Mouse (Mus musculus): ENCODE measurements around the gene Lrig1. TPM values are rescaled to one million over a fixed set of nuclear protein-coding genes. Genes with fewer than 3 reads are reported as not detected.

Lrig1 gene
- polyA plus RNA-seq, 1 experiment from 2014 or later: 4.5 TPM

GRCm38 (mm10) chr6:94648496-94648895 lies 51.5 kb downstream of the Lrig1 start:
- no peak overlapping the region for H3K4me2 ChIP-seq (ENCODE audit: low read depth, low read length)
- H3K4me1 ChIP-seq (ENCODE audit: control insufficient read depth, low read depth, low read length): peaks cover 9% of the 10 kb centered on the region
- H3K27ac ChIP-seq (ENCODE audit: low read length): peak overlapping the region; percentile 69
- H3K27me3 ChIP-seq (ENCODE audit: control insufficient read depth, insufficient read depth, low read depth, low read length): no peaks in the 10 kb centered on the region
- 51% methylated on average over 4 of the region's 4 CpGs for WGBS (ENCODE audit: insufficient replicate concordance)
- ATAC-seq (ENCODE audit: low read depth): peak; percentile 11; the same call in 1 of the 2 replicates
- no peak overlapping the region for H3K4me3 ChIP-seq (ENCODE audit: low read depth, low read length)
- no peaks in the 10 kb centered on the region for H3K9me3 ChIP-seq (replicated peaks; ENCODE audit: control insufficient read depth, low read length)
- no peaks in the 10 kb centered on the region for H3K36me3 ChIP-seq (ENCODE audit: control insufficient read depth, insufficient read depth)
- H3K9ac ChIP-seq (ENCODE audit: low read depth, low read length): no peak overlapping the region

- H3K4me1 ChIP-seq (ENCODE audit: control insufficient read depth, low read depth, low read length): peaks cover 9% of the 10 kb centered on the region
- H3K4me2 ChIP-seq (ENCODE audit: low read depth, low read length): no peak overlapping the region
- no peak overlapping the region for H3K4me3 ChIP-seq (ENCODE audit: low read depth, low read length)
- no peak overlapping the region for H3K9ac ChIP-seq (ENCODE audit: low read depth, low read length)
- no peaks in the 10 kb centered on the region for H3K27me3 ChIP-seq (ENCODE audit: control insufficient read depth, insufficient read depth, low read depth, low read length)
- H3K9me3 ChIP-seq (replicated peaks; ENCODE audit: control insufficient read depth, low read length): no peaks in the 10 kb centered on the region
- 36% methylated on average over 10 of the region's 10 CpGs for WGBS (ENCODE audit: insufficient replicate concordance)
- H3K27ac ChIP-seq (ENCODE audit: low read length): peak overlapping the region; percentile 69
- peak; percentile 73 for ATAC-seq (ENCODE audit: low read depth)
- H3K36me3 ChIP-seq (ENCODE audit: control insufficient read depth, insufficient read depth): no peaks in the 10 kb centered on the region
Measured at GRCm38 (mm10) chr6:94647574-94648430, 52.2 kb downstream of the Lrig1 start.

GRCm38 (mm10) chr6:94646902-94647301 lies 53.1 kb downstream of the Lrig1 start:
- Histone ChIP-seq H3K27ac (ENCODE audit: low read length) (no peak overlapping the region), H3K9ac (ENCODE audit: low read depth, low read length) (no peak overlapping the region), H3K4me2 (ENCODE audit: low read depth, low read length) (no peak overlapping the region), H3K4me3 (ENCODE audit: low read depth, low read length) (no peak overlapping the region), H3K36me3 (ENCODE audit: control insufficient read depth, insufficient read depth) (no peaks in the 10 kb centered on the region), H3K27me3 (ENCODE audit: control insufficient read depth, insufficient read depth, low read depth, low read length) (no peaks in the 10 kb centered on the region), H3K4me1 (ENCODE audit: control insufficient read depth, low read depth, low read length) (peaks cover 9% of the 10 kb centered on the region), H3K9me3 (replicated peaks; ENCODE audit: control insufficient read depth, low read length) (no peaks in the 10 kb centered on the region)
- no peak for ATAC-seq (ENCODE audit: low read depth)
- WGBS (ENCODE audit: insufficient replicate concordance): 55% methylated on average over 6 of the region's 6 CpGs

- Histone ChIP-seq H3K9ac (ENCODE audit: low read depth, low read length) (no peak overlapping the region), H3K27ac (ENCODE audit: low read length) (no peak overlapping the region), H3K36me3 (ENCODE audit: control insufficient read depth, insufficient read depth) (no peaks in the 10 kb centered on the region), H3K27me3 (ENCODE audit: control insufficient read depth, insufficient read depth, low read depth, low read length) (no peaks in the 10 kb centered on the region), H3K9me3 (replicated peaks; ENCODE audit: control insufficient read depth, low read length) (no peaks in the 10 kb centered on the region), H3K4me3 (ENCODE audit: low read depth, low read length) (no peak overlapping the region), H3K4me1 (ENCODE audit: control insufficient read depth, low read depth, low read length) (peaks cover 9% of the 10 kb centered on the region), H3K4me2 (ENCODE audit: low read depth, low read length) (no peak overlapping the region)
- ATAC-seq (ENCODE audit: low read depth): no peak
- WGBS (ENCODE audit: insufficient replicate concordance): 54% methylated on average over 6 of the region's 6 CpGs
Measured at GRCm38 (mm10) chr6:94646274-94646863, 53.6 kb downstream of the Lrig1 start.

- Histone ChIP-seq H3K27me3 (ENCODE audit: control insufficient read depth, insufficient read depth, low read depth, low read length) (no peaks in the 10 kb centered on the region), H3K9me3 (replicated peaks; ENCODE audit: control insufficient read depth, low read length) (no peaks in the 10 kb centered on the region), H3K4me1 (ENCODE audit: control insufficient read depth, low read depth, low read length) (peaks cover 9% of the 10 kb centered on the region), H3K36me3 (ENCODE audit: control insufficient read depth, insufficient read depth) (no peaks in the 10 kb centered on the region), H3K4me3 (ENCODE audit: low read depth, low read length) (no peak overlapping the region), H3K9ac (ENCODE audit: low read depth, low read length) (no peak overlapping the region), H3K4me2 (ENCODE audit: low read depth, low read length) (no peak overlapping the region), H3K27ac (ENCODE audit: low read length) (no peak overlapping the region)
- ATAC-seq (ENCODE audit: low read depth): no peak
- 22% methylated on average over 4 of the region's 4 CpGs for WGBS (ENCODE audit: insufficient replicate concordance)
Measured at GRCm38 (mm10) chr6:94645723-94646122, 54.2 kb downstream of the Lrig1 start.

GRCm38 (mm10) chr6:94644641-94645040 lies 55.3 kb downstream of the Lrig1 start:
- H3K4me1 ChIP-seq (ENCODE audit: control insufficient read depth, low read depth, low read length): peaks cover 9% of the 10 kb centered on the region
- 36% methylated on average over 3 of the region's 3 CpGs for WGBS (ENCODE audit: insufficient replicate concordance)
- no peak overlapping the region for H3K9ac ChIP-seq (ENCODE audit: low read depth, low read length)
- H3K27ac ChIP-seq (ENCODE audit: low read length): no peak overlapping the region
- ATAC-seq (ENCODE audit: low read depth): no peak
- no peaks in the 10 kb centered on the region for H3K9me3 ChIP-seq (replicated peaks; ENCODE audit: control insufficient read depth, low read length)
- H3K27me3 ChIP-seq (ENCODE audit: control insufficient read depth, insufficient read depth, low read depth, low read length): no peaks in the 10 kb centered on the region
- no peak overlapping the region for H3K4me2 ChIP-seq (ENCODE audit: low read depth, low read length)
- no peaks in the 10 kb centered on the region for H3K36me3 ChIP-seq (ENCODE audit: control insufficient read depth, insufficient read depth)
- H3K4me3 ChIP-seq (ENCODE audit: low read depth, low read length): no peak overlapping the region

GRCm38 (mm10) chr6:94643989-94644388 lies 56.0 kb downstream of the Lrig1 start:
- Histone ChIP-seq H3K27me3 (ENCODE audit: control insufficient read depth, insufficient read depth, low read depth, low read length) (no peaks in the 10 kb centered on the region), H3K4me1 (ENCODE audit: control insufficient read depth, low read depth, low read length) (peaks cover 8% of the 10 kb centered on the region), H3K36me3 (ENCODE audit: control insufficient read depth, insufficient read depth) (no peaks in the 10 kb centered on the region), H3K9ac (ENCODE audit: low read depth, low read length) (no peak overlapping the region), H3K4me3 (ENCODE audit: low read depth, low read length) (no peak overlapping the region), H3K4me2 (ENCODE audit: low read depth, low read length) (no peak overlapping the region), H3K9me3 (replicated peaks; ENCODE audit: control insufficient read depth, low read length) (no peaks in the 10 kb centered on the region), H3K27ac (ENCODE audit: low read length) (no peak overlapping the region)
- 59% methylated on average over 2 of the region's 2 CpGs for WGBS (ENCODE audit: insufficient replicate concordance)
- ATAC-seq (ENCODE audit: low read depth): no peak

- H3K36me3 ChIP-seq (ENCODE audit: control insufficient read depth, insufficient read depth): no peaks in the 10 kb centered on the region
- no peak overlapping the region for H3K4me3 ChIP-seq (ENCODE audit: low read depth, low read length)
- WGBS (ENCODE audit: insufficient replicate concordance): 68% methylated on average over 1 of the region's 1 CpGs
Measured at GRCm38 (mm10) chr6:94642048-94642447, 57.9 kb downstream of the Lrig1 start.

GRCm38 (mm10) chr6:94640297-94640696 lies 59.7 kb downstream of the Lrig1 start:
- Histone ChIP-seq H3K27me3 (ENCODE audit: control insufficient read depth, insufficient read depth, low read depth, low read length) (no peaks in the 10 kb centered on the region), H3K9ac (ENCODE audit: low read depth, low read length) (no peak overlapping the region), H3K27ac (ENCODE audit: low read length) (no peak overlapping the region), H3K4me2 (ENCODE audit: low read depth, low read length) (no peak overlapping the region), H3K9me3 (replicated peaks; ENCODE audit: control insufficient read depth, low read length) (no peaks in the 10 kb centered on the region), H3K4me1 (ENCODE audit: control insufficient read depth, low read depth, low read length) (peaks cover 3% of the 10 kb centered on the region; the same call in 1 of the 2 replicates), H3K4me3 (ENCODE audit: low read depth, low read length) (no peak overlapping the region), H3K36me3 (ENCODE audit: control insufficient read depth, insufficient read depth) (no peaks in the 10 kb centered on the region)
- WGBS (ENCODE audit: insufficient replicate concordance): 34% methylated on average over 7 of the region's 7 CpGs
- no peak for ATAC-seq (ENCODE audit: low read depth)

More at GRCm38 (mm10) chr6:94642048-94642447, 57.9 kb downstream of the Lrig1 start:
- Histone ChIP-seq H3K9ac (ENCODE audit: low read depth, low read length) (no peak overlapping the region), H3K27ac (ENCODE audit: low read length) (no peak overlapping the region), H3K4me1 (ENCODE audit: control insufficient read depth, low read depth, low read length) (no peaks in the 10 kb centered on the region), H3K4me2 (ENCODE audit: low read depth, low read length) (no peak overlapping the region), H3K9me3 (replicated peaks; ENCODE audit: control insufficient read depth, low read length) (no peaks in the 10 kb centered on the region), H3K27me3 (ENCODE audit: control insufficient read depth, insufficient read depth, low read depth, low read length) (no peaks in the 10 kb centered on the region)
- ATAC-seq (ENCODE audit: low read depth): no peak

Measured in liver, embryonic 16.5 days (tissue).